Mouse (Mus musculus): ENCODE data around the gene St6galnac3. TPM values are rescaled to one million over a fixed set of nuclear protein-coding genes. Genes with fewer than 3 reads are reported as not detected.
A peak's percentile ranks its signal among the peaks of the same experiment; 100 is the strongest.

Gene St6galnac3
- polyA plus RNA-seq, 1 experiment from 2014 or later = 22.7 TPM

GRCm38 (mm10) chr3:153323446-153323845, 401.5 kb downstream of the St6galnac3 start:
- Histone ChIP-seq H3K27me3 (replicated peaks) (no peaks in the 10 kb centered on the region), H3K4me1 (no peaks in the 10 kb centered on the region), H3K4me3 (no peak overlapping the region), H3K4me2 (no peak overlapping the region), H3K27ac (no peak overlapping the region), H3K9me3 (no peaks in the 10 kb centered on the region), H3K9ac (no peak overlapping the region), H3K36me3 (replicated peaks) (no peaks in the 10 kb centered on the region)
- 85% methylated on average over 8 of the region's 8 CpGs for WGBS
- no peak for ATAC-seq (replicated peaks)

- H3K27ac ChIP-seq = no peak overlapping the region
- WGBS = 82% methylated on average over 9 of the region's 9 CpGs
- H3K36me3 ChIP-seq (replicated peaks) = no peaks in the 10 kb centered on the region
- H3K4me3 ChIP-seq = no peak overlapping the region
- no peaks in the 10 kb centered on the region for H3K9me3 ChIP-seq
- H3K4me2 ChIP-seq = no peak overlapping the region
- H3K4me1 ChIP-seq = no peaks in the 10 kb centered on the region
- H3K9ac ChIP-seq = no peak overlapping the region
- no peaks in the 10 kb centered on the region for H3K27me3 ChIP-seq (replicated peaks)
- no peak for ATAC-seq (replicated peaks)
Measured at GRCm38 (mm10) chr3:153313583-153313982, 411.4 kb downstream of the St6galnac3 start.

- Histone ChIP-seq H3K36me3 (replicated peaks) (no peaks in the 10 kb centered on the region), H3K4me3 (no peak overlapping the region)
Measured at GRCm38 (mm10) chr3:153313167-153313566, 411.8 kb downstream of the St6galnac3 start.

GRCm38 (mm10) chr3:153312006-153312405, 413.0 kb downstream of the St6galnac3 start:
- no peaks in the 10 kb centered on the region for H3K4me1 ChIP-seq
- no peak overlapping the region for H3K4me3 ChIP-seq
- no peaks in the 10 kb centered on the region for H3K27me3 ChIP-seq (replicated peaks)
- no peak overlapping the region for H3K9ac ChIP-seq
- no peak overlapping the region for H3K27ac ChIP-seq
- no peaks in the 10 kb centered on the region for H3K9me3 ChIP-seq
- 97% methylated on average over 3 of the region's 3 CpGs for WGBS
- H3K36me3 ChIP-seq (replicated peaks) = no peaks in the 10 kb centered on the region
- ATAC-seq (replicated peaks) = no peak
- H3K4me2 ChIP-seq = no peak overlapping the region

More at GRCm38 (mm10) chr3:153313167-153313566, 411.8 kb downstream of the St6galnac3 start:
- no peak overlapping the region for H3K27ac ChIP-seq
- H3K9ac ChIP-seq = no peak overlapping the region
- ATAC-seq (replicated peaks) = no peak
- H3K4me1 ChIP-seq = no peaks in the 10 kb centered on the region
- H3K27me3 ChIP-seq (replicated peaks) = no peaks in the 10 kb centered on the region
- no peaks in the 10 kb centered on the region for H3K9me3 ChIP-seq
- 94% methylated on average over 9 of the region's 9 CpGs for WGBS
- H3K4me2 ChIP-seq = no peak overlapping the region

- Histone ChIP-seq H3K4me1 (peaks cover 4% of the 10 kb centered on the region; the same call in 1 of the 2 replicates), H3K4me2 (no peak overlapping the region), H3K9ac (no peak overlapping the region), H3K9me3 (no peaks in the 10 kb centered on the region), H3K4me3 (no peak overlapping the region), H3K27ac (no peak overlapping the region), H3K27me3 (replicated peaks) (no peaks in the 10 kb centered on the region), H3K36me3 (replicated peaks) (no peaks in the 10 kb centered on the region)
- 77% methylated on average over 4 of the region's 4 CpGs for WGBS
- no peak for ATAC-seq (replicated peaks)
Measured at GRCm38 (mm10) chr3:153308379-153308778, 416.6 kb downstream of the St6galnac3 start.

GRCm38 (mm10) chr3:153305153-153305552, 419.8 kb downstream of the St6galnac3 start:
- ATAC-seq (replicated peaks) = no peak
- no peak overlapping the region for H3K27ac ChIP-seq

GRCm38 (mm10) chr3:153302376-153302775, 422.6 kb downstream of the St6galnac3 start:
- Histone ChIP-seq H3K4me2 (no peak overlapping the region), H3K36me3 (replicated peaks) (no peaks in the 10 kb centered on the region)

More at GRCm38 (mm10) chr3:153305153-153305552, 419.8 kb downstream of the St6galnac3 start:
- H3K4me1 ChIP-seq = peaks cover 4% of the 10 kb centered on the region; the same call in 1 of the 2 replicates
- no peaks in the 10 kb centered on the region for H3K9me3 ChIP-seq
- H3K9ac ChIP-seq = no peak overlapping the region
- no peak overlapping the region for H3K4me2 ChIP-seq
- WGBS = 85% methylated on average over 3 of the region's 3 CpGs
- H3K36me3 ChIP-seq (replicated peaks) = no peaks in the 10 kb centered on the region
- H3K27me3 ChIP-seq (replicated peaks) = no peaks in the 10 kb centered on the region
- no peak overlapping the region for H3K4me3 ChIP-seq

GRCm38 (mm10) chr3:153296375-153297068, 428.5 kb downstream of the St6galnac3 start:
- Histone ChIP-seq H3K27ac (no peak overlapping the region), H3K9ac (no peak overlapping the region), H3K36me3 (replicated peaks) (no peaks in the 10 kb centered on the region), H3K4me3 (no peak overlapping the region), H3K4me2 (no peak overlapping the region), H3K9me3 (no peaks in the 10 kb centered on the region), H3K27me3 (replicated peaks) (no peaks in the 10 kb centered on the region), H3K4me1 (no peaks in the 10 kb centered on the region)
- 68% methylated on average over 22 of the region's 22 CpGs for WGBS
- peak; percentile 48; the same call in 1 of the 2 replicates for ATAC-seq (replicated peaks)

More at GRCm38 (mm10) chr3:153302376-153302775, 422.6 kb downstream of the St6galnac3 start:
- no peak overlapping the region for H3K27ac ChIP-seq
- WGBS = 93% methylated on average over 7 of the region's 7 CpGs
- no peak overlapping the region for H3K9ac ChIP-seq
- H3K4me1 ChIP-seq = peaks cover 4% of the 10 kb centered on the region; the same call in 1 of the 2 replicates
- no peaks in the 10 kb centered on the region for H3K9me3 ChIP-seq
- ATAC-seq (replicated peaks) = no peak
- H3K4me3 ChIP-seq = no peak overlapping the region
- H3K27me3 ChIP-seq (replicated peaks) = no peaks in the 10 kb centered on the region

GRCm38 (mm10) chr3:153292853-153293252, 432.1 kb downstream of the St6galnac3 start:
- H3K9me3 ChIP-seq = no peaks in the 10 kb centered on the region
- H3K36me3 ChIP-seq (replicated peaks) = no peaks in the 10 kb centered on the region
- 94% methylated on average over 5 of the region's 5 CpGs for WGBS
- no peak for ATAC-seq (replicated peaks)
- no peaks in the 10 kb centered on the region for H3K27me3 ChIP-seq (replicated peaks)
- H3K27ac ChIP-seq = no peak overlapping the region
- H3K4me1 ChIP-seq = no peaks in the 10 kb centered on the region
- H3K4me2 ChIP-seq = no peak overlapping the region
- H3K9ac ChIP-seq = no peak overlapping the region
- H3K4me3 ChIP-seq = no peak overlapping the region

- H3K9me3 ChIP-seq = no peaks in the 10 kb centered on the region
- H3K27me3 ChIP-seq (replicated peaks) = no peaks in the 10 kb centered on the region
- WGBS = 66% methylated on average over 9 of the region's 9 CpGs
- H3K4me2 ChIP-seq = no peak overlapping the region
- H3K4me3 ChIP-seq = no peak overlapping the region
- no peaks in the 10 kb centered on the region for H3K4me1 ChIP-seq
- no peak for ATAC-seq (replicated peaks)
- no peaks in the 10 kb centered on the region for H3K36me3 ChIP-seq (replicated peaks)
- no peak overlapping the region for H3K9ac ChIP-seq
- H3K27ac ChIP-seq = no peak overlapping the region
Measured at GRCm38 (mm10) chr3:153292363-153292762, 432.6 kb downstream of the St6galnac3 start.

GRCm38 (mm10) chr3:153291406-153292045, 433.4 kb downstream of the St6galnac3 start:
- H3K9ac ChIP-seq = no peak overlapping the region
- H3K9me3 ChIP-seq = no peaks in the 10 kb centered on the region
- H3K27me3 ChIP-seq (replicated peaks) = no peaks in the 10 kb centered on the region
- 73% methylated on average over 6 of the region's 6 CpGs for WGBS
- no peaks in the 10 kb centered on the region for H3K4me1 ChIP-seq
- no peak overlapping the region for H3K27ac ChIP-seq
- no peak overlapping the region for H3K4me3 ChIP-seq
- no peak overlapping the region for H3K4me2 ChIP-seq
- no peaks in the 10 kb centered on the region for H3K36me3 ChIP-seq (replicated peaks)
- ATAC-seq (replicated peaks) = no peak

- H3K4me2 ChIP-seq = no peak overlapping the region
- ATAC-seq (replicated peaks) = no peak
- H3K9ac ChIP-seq = no peak overlapping the region
- no peak overlapping the region for H3K4me3 ChIP-seq
- 97% methylated on average over 4 of the region's 4 CpGs for WGBS
- H3K9me3 ChIP-seq = no peaks in the 10 kb centered on the region
- no peaks in the 10 kb centered on the region for H3K27me3 ChIP-seq (replicated peaks)
- no peaks in the 10 kb centered on the region; the same call in 1 of the 2 replicates for H3K4me1 ChIP-seq
- H3K36me3 ChIP-seq (replicated peaks) = no peaks in the 10 kb centered on the region
- no peak overlapping the region for H3K27ac ChIP-seq
Measured at GRCm38 (mm10) chr3:153289971-153290370, 435.0 kb downstream of the St6galnac3 start.

Data from midbrain, embryonic 15.5 days (tissue).